Mouse (Mus musculus) layer of hippocampus, adult 2 months (tissue): ENCODE results near the gene Icam5. TPM values are rescaled to one million over a fixed set of nuclear protein-coding genes. Genes with fewer than 3 reads are reported as not detected.
A peak's percentile ranks its signal among the peaks of the same experiment; 100 is the strongest.

Experiments
- DNase-seq, 2 experiments: peaks; one replicate each; pipeline ENCODE4 v3.0.0; 2022; ENCODE audit warnings: low spot score in 2 of 2
- H3K27ac ChIP-seq: fragments of 200-600 bp; 2 replicates; pipeline ENCODE4 v1.8.1; 2022
- H3K4me3 ChIP-seq: fragments of 200-600 bp; 2 replicates; pipeline ENCODE4 v1.8.1; 2022; ENCODE audit warnings: mild to moderate bottlenecking
- CTCF ChIP-seq: fragments of 200-600 bp; conservative IDR thresholded peaks from 2 replicates; pipeline ENCODE4 v1.8.1; 2022; ENCODE audit warnings: antibody characterized with exemption, mild to moderate bottlenecking, moderate library complexity
- total RNA-seq, 2 experiments: library from RNA; stranded (reverse); gene quantifications; 2 replicates each; pipeline ENCODE4 v1.2.3; 2021

Gene Icam5
- total RNA-seq, 2 experiments from 2014 or later, result 363 to 382 TPM

GRCm38 (mm10) chr9:21018600-21018999, 13.3 kb upstream of the Icam5 start:
- DNase-seq, result no peak
- TF ChIP-seq CTCF, result no peak
- Histone ChIP-seq H3K27ac (no peak overlapping the region), H3K4me3 (no peak overlapping the region)

- TF ChIP-seq CTCF, result no peak
- no peak overlapping the region for H3K27ac ChIP-seq
- no peak overlapping the region for H3K4me3 ChIP-seq
- DNase-seq, result no peak
Observed at GRCm38 (mm10) chr9:21021363-21021762, 10.5 kb upstream of the Icam5 start.

GRCm38 (mm10) chr9:21022288-21022687, 9.6 kb upstream of the Icam5 start:
- TF ChIP-seq CTCF, result no peak
- DNase-seq, result no peak
- H3K4me3 ChIP-seq, result no peak overlapping the region
- no peak overlapping the region for H3K27ac ChIP-seq

- no peak for DNase-seq
- no peak for TF ChIP-seq CTCF
- Histone ChIP-seq H3K4me3 (no peak overlapping the region), H3K27ac (no peak overlapping the region)
Observed at GRCm38 (mm10) chr9:21022726-21023125, 9.1 kb upstream of the Icam5 start.

- H3K4me3 ChIP-seq, result no peak overlapping the region
- H3K27ac ChIP-seq, result no peak overlapping the region
- no peak for DNase-seq
- no peak for TF ChIP-seq CTCF
Observed at GRCm38 (mm10) chr9:21025258-21025810, 6.5 kb upstream of the Icam5 start.

GRCm38 (mm10) chr9:21026849-21027248, 5.0 kb upstream of the Icam5 start:
- Histone ChIP-seq H3K4me3 (no peak overlapping the region), H3K27ac (no peak overlapping the region)
- DNase-seq, result no peak
- TF ChIP-seq CTCF, result no peak

- Histone ChIP-seq H3K27ac (no peak overlapping the region), H3K4me3 (no peak overlapping the region)
- no peak for TF ChIP-seq CTCF
- no peak for DNase-seq
Observed at GRCm38 (mm10) chr9:21027774-21028290, 4.0 kb upstream of the Icam5 start.

- no peak for DNase-seq
- TF ChIP-seq CTCF, result no peak
- Histone ChIP-seq H3K27ac (no peak overlapping the region), H3K4me3 (no peak overlapping the region)
Observed at GRCm38 (mm10) chr9:21028560-21029110, 3.2 kb upstream of the Icam5 start.

- peak; percentile 96 for TF ChIP-seq CTCF
Observed at GRCm38 (mm10) chr9:21029291-21030054, 2.4 kb upstream of the Icam5 start, which contains the start of gene Icam4. Icam4 (plus strand) TSS chr9:21029373.

GRCm38 (mm10) chr9:21030055-21030600, 1.7 kb upstream of the Icam5 start:
- DNase-seq, result no peak
- H3K4me3 ChIP-seq, result peak overlapping the region; percentile 84
- peak overlapping the region; percentile 46; the same call in 1 of the 2 replicates for H3K27ac ChIP-seq
- no peak for TF ChIP-seq CTCF

More at GRCm38 (mm10) chr9:21029291-21030054, 2.4 kb upstream of the Icam5 start, which contains the start of gene Icam4:
- peak within 1 kb of the TSS; percentile 44 for H3K4me3 ChIP-seq
- DNase-seq, result peak in 1 of 2 experiments; percentile 81
- peak within 1 kb of the TSS; percentile 46; the same call in 1 of the 2 replicates for H3K27ac ChIP-seq

- peak; percentile 73 for TF ChIP-seq CTCF
- H3K4me3 ChIP-seq, result peak overlapping the region; percentile 84
- peak; percentile 83 to 89 for DNase-seq
- peak overlapping the region; percentile 98 for H3K27ac ChIP-seq
Observed at GRCm38 (mm10) chr9:21030781-21031250, 1.1 kb upstream of the Icam5 start.

GRCm38 (mm10) chr9:21031251-21031895, 500 bp upstream of the Icam5 start:
- peak; percentile 70 to 84 for DNase-seq
- TF ChIP-seq CTCF, result no peak
- Histone ChIP-seq H3K27ac (peak overlapping the region; percentile 98), H3K4me3 (peak overlapping the region; percentile 84)
